Mouse (Mus musculus) spleen, postnatal 4 days (tissue): ENCODE data around the gene Sgms1.
"Not testable (repeated sequence)": the region's sequence is repeated elsewhere in the genome, so short reads cannot be mapped to it uniquely, and the experiment has no call there.

Experiments used
- DNase-seq, 2 experiments: peaks; one replicate each; pipeline ENCODE4 v3.0.0; 2022; ENCODE audit warnings: low spot score in 2 of 2

Sgms1 gene

GRCm38 (mm10) chr19:32383738-32384137, 5.8 kb downstream of the Sgms1 start:
- peak in 1 of 2 experiments; percentile 56 for DNase-seq

- DNase-seq = peak in 1 of 2 experiments; percentile 51
These were observed 8.0 kb downstream of the Sgms1 start for GRCm38 (mm10) chr19:32381511-32381961.

DNA sequence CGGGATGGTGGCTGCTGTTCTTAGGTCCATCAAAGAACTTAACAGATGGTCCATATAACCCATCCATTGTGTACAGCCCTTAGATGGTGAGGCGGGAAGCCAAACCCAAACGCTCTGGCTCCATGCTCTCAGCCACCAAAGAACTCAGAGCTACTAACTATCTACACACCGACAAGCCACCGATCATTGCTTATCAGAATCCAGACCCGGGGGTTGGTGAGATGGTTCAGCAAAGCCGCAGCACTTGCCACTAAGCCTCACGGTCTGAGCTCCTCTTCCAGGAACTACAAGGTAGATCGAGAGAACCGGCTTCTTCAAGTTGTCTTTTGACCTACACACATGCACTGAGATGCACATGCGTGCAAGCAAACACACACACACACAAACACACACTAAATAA, 8.8 kb downstream of the Sgms1 start:
- no peak for DNase-seq

DNA sequence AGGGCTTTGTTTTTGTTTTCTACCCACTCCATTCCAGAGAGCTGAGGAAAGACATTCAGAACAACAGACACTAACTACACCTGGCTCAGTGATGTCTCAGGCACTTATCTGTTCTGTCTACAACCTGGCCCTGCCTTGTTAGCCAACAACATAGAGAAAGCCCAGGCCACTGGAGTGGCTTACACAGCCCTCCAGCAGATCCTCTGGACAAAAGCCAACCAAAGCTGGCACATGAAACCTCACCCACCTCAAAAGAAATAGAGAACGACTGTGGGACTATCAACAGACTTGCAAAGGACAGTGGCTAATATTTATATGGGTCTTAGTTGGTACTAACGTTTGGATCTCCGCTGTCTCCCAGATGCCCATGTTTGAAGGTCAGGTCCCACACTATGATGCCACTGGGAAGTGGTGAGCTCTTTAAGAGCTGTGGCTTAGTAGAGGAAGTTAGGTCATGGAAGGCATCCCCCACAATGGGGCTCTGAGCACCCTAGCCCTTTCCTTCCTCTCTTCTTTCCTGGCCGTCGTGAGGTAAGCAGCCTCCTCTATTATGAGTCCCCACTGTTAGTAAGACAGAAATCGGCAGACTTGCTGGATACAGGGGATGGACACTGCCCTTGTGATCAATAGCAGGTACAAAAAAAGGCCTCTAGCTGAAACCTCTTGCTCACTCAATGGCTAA, 10.1 kb downstream of the Sgms1 start:
- DNase-seq = no peak

DNA sequence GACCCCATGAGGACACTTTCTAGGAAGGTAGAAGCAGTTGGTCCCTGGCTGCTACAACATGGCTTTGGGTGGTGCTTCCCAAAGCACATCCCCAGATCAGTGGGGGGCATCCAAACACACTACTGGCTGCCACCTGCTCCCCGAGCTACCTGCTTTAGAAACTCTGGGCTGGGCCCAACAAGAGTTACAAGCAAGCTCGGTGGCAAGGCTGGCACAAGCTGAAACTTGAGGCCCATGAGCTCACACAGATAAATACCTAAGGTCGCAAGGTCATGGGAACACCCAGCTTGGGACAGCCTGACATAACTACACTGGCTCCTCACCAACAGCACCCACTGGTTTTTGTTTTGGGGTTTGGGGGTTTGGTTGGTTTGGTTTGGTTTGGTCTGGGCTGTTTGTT, 10.9 kb downstream of the Sgms1 start:
- no peak for DNase-seq

GRCm38 (mm10) chr19:32377701-32378325, 11.7 kb downstream of the Sgms1 start:
- DNase-seq = no peak

DNA sequence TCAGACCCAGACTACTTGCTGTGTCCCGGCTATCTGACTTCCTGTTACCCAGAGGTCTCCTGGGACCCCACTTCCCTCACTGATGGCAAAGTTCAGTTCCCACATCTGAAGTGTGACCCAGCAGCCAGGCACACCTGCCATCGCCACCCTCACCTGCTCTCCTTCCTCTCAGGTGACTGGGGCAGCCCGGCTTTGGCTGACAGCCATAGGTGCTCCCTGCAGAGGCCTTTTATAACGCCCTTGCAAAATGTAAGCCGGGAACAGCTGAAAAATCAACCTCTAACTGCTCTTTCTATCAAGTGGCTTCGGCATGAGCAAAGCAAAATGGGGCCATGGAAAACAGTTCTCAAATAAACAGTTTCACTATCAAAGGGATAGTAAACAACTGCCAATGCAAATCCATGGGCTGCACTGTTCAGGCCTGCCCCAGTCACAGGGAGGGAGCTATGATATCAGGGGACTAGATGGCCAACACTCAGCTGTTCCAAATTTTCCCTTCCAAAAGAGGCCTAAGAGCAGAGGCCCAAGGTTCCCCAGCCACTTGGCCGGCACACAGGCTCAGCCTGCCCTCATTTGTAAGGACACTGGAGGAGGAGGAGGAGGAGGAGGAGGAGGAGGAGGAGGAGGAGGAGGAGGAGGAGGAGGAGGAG, 12.5 kb downstream of the Sgms1 start:
- no peak for DNase-seq

- DNase-seq = no peak
These were observed 13.5 kb downstream of the Sgms1 start for GRCm38 (mm10) chr19:32376054-32376453.

DNA sequence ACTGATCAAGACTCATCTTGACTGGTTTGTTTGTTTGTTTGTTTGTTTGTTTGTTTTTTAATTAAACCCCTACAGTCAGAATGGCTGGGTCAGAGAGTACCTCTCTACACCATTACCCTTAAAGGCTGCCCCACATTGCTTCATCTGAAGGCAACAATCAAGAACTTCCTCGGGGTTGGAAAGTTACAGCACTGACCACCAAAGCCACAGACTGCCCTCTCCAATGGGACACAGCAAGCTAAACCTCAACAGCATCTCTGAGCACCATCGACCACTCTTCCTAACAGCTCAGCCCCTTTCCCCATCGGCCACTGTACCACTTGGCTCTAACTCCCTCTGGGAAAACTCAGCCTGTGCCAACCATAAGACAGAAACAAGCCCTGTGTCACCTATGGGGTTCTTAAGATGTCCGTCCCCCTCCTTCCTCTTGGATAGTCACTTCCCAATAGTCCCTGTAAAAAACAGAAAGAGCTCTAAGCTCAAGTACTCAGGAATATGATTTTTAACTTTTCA, 14.0 kb downstream of the Sgms1 start:
- DNase-seq = no peak

DNA sequence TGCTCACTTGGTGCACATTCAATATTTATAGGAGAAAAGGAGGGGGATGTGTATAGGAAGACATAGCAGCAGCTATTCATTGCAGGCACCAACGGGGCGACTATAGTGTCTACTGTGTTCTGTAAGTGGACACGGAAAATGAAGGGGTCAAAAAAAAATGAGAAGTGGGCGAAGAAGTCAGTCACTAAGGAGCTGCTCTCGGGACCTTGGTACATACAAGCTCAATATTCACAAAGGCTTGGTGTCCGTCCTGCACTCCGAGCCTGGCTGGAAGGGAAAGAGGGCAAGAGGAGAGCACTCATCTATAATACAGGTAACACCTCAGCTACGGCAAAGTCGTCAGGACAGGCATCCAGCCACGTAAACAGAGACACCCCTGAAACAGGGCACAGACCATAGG, 14.8 kb downstream of the Sgms1 start:
- DNase-seq = no peak

DNA sequence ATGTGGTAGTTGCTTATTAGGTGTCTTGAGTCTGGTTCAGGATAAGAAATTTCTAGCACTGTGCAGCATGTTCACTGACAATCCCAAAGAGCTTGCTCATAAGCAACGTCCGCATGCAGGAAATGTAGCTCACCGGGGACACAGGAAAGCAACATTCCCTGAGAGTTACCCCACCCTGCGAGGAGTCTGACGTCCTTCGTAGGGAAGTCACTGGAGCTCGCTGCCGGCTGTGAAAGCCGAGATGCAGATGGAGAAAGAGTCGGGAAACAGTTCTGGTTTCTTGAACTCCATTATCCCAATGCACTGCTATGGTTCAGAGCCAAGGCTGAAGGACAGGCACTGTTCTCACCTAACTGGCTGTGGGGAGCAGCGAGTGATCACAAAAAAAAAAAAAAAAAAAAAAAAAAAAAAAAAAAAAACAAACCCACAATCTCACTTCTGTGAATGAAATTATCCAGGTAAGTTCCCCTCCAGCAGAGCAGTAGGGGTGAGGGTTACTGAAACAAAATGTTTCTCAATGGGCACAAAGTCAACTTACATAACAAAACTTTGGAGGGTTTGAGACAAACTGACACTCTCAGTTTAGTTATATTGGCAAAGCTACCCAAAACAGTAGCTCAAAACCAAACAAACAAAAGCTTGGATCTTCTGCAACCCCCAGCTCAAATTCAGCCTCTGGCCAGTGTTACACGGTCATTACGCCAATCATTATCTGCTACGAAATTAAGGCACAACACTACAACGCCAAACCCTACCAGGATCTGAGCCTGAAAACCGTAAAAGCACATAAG, 15.5 kb downstream of the Sgms1 start:
- DNase-seq = no peak

DNA sequence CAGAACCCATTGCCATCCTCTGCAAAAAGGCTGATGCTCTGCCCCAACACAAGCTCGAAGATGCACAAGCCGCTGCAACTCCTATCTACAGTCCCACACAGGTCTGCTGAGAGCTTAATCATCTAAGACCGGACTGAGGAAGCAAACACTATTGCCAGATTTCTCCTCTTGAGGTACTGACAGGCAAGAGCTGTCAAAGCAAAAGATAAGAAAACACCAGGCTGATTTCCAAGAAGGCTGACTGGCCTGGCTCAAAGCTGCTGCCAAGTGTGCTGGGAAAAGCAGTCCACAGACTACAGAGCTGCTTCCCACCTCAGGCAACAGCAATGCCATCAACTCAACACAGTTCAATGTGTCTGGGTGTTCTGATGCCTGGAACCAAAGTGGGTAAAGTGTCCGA, 17.1 kb downstream of the Sgms1 start:
- DNase-seq = no peak

- DNase-seq = no peak
These were observed 22.2 kb downstream of the Sgms1 start for GRCm38 (mm10) chr19:32367333-32367732.

GRCm38 (mm10) chr19:32366406-32366805, 23.1 kb downstream of the Sgms1 start:
- DNase-seq = no peak

GRCm38 (mm10) chr19:32365111-32365510, 24.4 kb downstream of the Sgms1 start:
- no peak for DNase-seq

DNA sequence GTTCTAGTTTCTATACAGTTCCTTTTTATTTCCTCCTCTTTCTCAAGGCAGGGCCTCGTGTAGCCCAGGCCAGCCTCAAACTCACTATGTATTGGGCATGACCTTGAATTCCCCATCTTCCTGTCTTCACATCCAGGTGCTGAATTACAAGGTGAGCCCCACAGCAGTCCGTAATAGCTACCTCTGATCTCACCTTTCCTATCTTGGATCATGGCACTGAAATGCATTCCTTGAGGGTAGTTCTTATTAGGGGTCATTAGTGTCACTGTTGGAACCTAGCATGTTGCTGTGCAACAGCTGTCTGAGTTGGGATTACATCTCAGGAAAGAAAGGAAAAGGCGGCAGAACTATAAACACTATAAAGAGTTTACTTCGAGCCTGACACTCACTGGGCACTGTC, 25.9 kb downstream of the Sgms1 start:
- DNase-seq = no peak

DNA sequence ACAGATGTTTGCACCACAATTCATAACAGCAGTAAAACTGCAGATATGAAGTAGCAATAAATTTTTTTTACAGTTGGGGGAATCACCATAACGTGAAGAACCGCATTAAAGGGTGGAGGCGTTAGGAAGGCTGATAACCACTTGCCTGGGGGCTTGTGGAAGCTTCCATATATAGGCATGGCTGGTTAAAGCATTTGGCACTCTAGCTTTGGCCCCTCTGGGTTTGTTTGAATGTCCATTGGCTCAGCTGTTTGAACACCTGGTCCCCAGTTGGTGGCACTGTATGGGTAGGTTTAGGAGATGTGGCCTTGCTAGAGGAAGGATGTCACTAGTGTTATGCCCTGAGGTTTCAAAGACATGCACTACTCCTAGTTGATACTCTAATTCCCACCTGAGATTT, 27.0 kb downstream of the Sgms1 start:
- DNase-seq = no peak

GRCm38 (mm10) chr19:32360989-32361698, 28.4 kb downstream of the Sgms1 start:
- no peak for DNase-seq

DNA sequence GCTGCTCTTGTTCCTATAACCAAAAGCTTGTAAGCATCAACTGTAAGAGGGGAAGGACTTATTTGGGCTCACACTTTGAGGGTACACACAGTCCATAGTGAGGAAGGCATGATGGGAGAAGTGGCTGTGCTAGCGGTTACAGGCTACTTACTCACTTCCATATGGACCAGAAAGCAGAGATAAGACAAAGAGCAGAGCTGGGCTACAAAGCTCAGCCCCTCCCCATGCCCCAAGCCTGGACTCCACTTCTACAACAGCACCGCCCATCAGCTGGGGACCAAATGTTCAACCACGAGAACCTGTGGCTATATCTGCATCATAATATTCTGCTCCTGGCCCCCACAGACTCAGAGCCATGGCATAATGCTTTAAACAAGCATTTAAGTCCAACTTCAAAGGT, 29.0 kb downstream of the Sgms1 start:
- DNase-seq = no peak

DNA sequence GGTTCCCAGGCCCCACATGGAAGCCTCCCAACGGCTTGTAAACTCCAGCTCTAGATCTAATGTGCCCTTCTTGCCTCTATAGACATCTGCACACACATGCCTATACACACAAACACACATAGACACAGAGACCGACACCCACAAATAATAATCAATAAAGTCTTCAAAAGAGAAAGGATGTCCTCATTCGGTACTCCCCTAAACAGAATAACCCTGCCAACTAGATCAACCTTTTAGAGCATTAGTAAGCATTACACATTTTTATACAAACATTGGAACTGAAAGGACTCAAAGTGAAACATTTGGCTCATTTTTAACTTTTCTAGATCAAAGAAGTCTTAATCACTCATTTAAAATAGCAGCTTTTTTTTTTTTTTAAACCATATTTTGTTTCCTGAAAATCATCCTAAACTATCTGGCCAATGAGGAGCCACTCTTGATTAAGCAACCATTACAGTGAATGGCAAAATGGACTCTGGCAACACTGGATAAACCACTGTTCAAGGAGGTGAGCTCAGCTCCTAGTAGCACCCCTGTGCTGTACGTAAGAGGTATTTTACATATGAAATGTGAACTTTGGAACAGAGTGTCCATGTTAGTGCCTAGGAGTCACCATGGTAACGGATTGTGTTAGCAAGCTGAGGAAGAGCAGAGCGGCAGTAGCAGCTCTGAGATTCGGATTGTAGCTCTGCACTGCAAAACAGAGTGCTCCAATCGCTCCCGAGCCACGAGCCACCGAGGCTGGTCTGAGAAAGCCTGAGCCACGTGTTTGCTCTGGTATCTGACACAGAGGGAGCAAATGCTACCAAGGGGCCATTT, 30.6 kb downstream of the Sgms1 start:
- DNase-seq = no peak

DNA sequence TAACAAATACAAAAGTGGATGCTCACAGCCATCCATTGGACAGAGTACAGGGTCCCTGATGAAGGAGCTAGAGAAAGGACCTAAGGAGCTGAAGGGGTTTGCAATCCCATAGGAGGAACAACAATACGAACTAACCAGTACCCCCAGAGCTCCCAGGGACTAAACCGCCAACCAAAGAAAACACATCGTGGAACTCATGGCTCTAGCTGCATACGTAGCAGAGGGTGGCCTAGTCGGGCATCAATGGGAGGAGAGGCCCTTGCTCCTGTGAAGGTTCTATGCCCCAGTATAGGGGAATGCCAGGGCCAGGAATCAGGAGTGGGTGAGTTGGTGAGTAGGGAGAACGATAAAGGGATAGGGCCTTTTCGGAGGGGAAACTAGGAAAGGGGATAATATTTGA, 31.5 kb downstream of the Sgms1 start:
- DNase-seq = not testable (repeated sequence)
